Mouse (Mus musculus) left cerebral cortex, adult 2 months (tissue): Measurements from ENCODE around the gene Sars2. TPM values are rescaled to one million over a fixed set of nuclear protein-coding genes. Genes with fewer than 3 reads are reported as not detected.
"Not testable (repeated sequence)": the region's sequence is repeated elsewhere in the genome, so short reads cannot be mapped to it uniquely, and the experiment has no call there.

Experiments
- DNase-seq, 2 experiments: peaks; one replicate each; pipeline ENCODE4 v3.0.0; 2021 to 2022; ENCODE audit warnings: low spot score in 2 of 2, mixed read lengths in 1 of 2; ENCODE audit errors: extremely low spot score in 1 of 2
- H3K27ac ChIP-seq: fragments of 200-600 bp; 2 replicates; pipeline ENCODE4 v1.8.1; 2022
- H3K4me3 ChIP-seq: fragments of 200-600 bp; 2 replicates; pipeline ENCODE4 v1.8.1; 2022
- CTCF ChIP-seq: fragments of 200-600 bp; IDR thresholded peaks from 2 replicates; pipeline ENCODE4 v1.8.1; 2022; ENCODE audit warnings: antibody characterized with exemption, mild to moderate bottlenecking, moderate library complexity
- intact Hi-C: fragments of 180-260 bp; cut with DNase I; formaldehyde crosslinking; loops from one replicate; pipeline ENCODE4 v1.15.1; 2025
- long read RNA-seq, 2 experiments: library from polyadenylated mRNA; stranded (forward); transcript quantifications; one replicate each; pipeline ENCODE4 v2.0.0; 2021; ENCODE audit warnings: borderline mapping rate in 2 of 2
- total RNA-seq, 2 experiments: library from RNA; stranded (reverse); gene quantifications; 2 replicates each; pipeline ENCODE4 v1.2.3; 2021

The Sars2 gene
- 10 to 100 TPM; 13.0 to 13.9 TPM for total RNA-seq
- long read RNA-seq, experiment 1, transcript Sars2-201 (16 exons, 1,868 nt): major isoform, 10 of 14 reads
- long read RNA-seq, experiment 1, partial matches to known transcripts: 1 of 14 reads
- long read RNA-seq, experiment 1, other reads (novel, unspliced or antisense): 3 of 14 reads
- long read RNA-seq, experiment 2, transcript Sars2-201 (16 exons, 1,868 nt): major isoform, 7 of 13 reads
- long read RNA-seq, experiment 2, partial matches to known transcripts: 1 of 13 reads
- long read RNA-seq, experiment 2, other reads (novel, unspliced or antisense): 5 of 13 reads

- DNase-seq: peak; percentile 93 to 95
- peak within 1 kb of the TSS; percentile 94 for H3K27ac ChIP-seq
- peak within 1 kb of the TSS; percentile 64 for H3K4me3 ChIP-seq
- peak; percentile 95 for TF ChIP-seq CTCF
- intact Hi-C loops: no loop called here
Measured at GRCm38 (mm10) chr7:28741709-28742438, at the start of gene Sars2, which contains the start of gene Mrps12. Sars2 (plus strand) TSS chr7:28741992. Mrps12 (minus strand) TSS chr7:28741820.

- Histone ChIP-seq H3K27ac (peak within 1 kb of the TSS; percentile 93), H3K4me3 (peak within 1 kb of the TSS; percentile 78)
- peak; percentile 33 to 71 for DNase-seq
- intact Hi-C loops: no loop called here
- no peak for TF ChIP-seq CTCF
Measured at GRCm38 (mm10) chr7:28692545-28693320, 49.1 kb upstream of the Sars2 start, which contains the start of gene Fbxo27. Fbxo27 (plus strand) TSS chr7:28692849.

- H3K4me3 ChIP-seq: peak overlapping the region; percentile 78
- TF ChIP-seq CTCF: no peak; the same call in 1 of the 2 replicates
- peak; percentile 73 for DNase-seq
- H3K27ac ChIP-seq: peak overlapping the region; percentile 93
- intact Hi-C loops: no loop called here
Measured at GRCm38 (mm10) chr7:28693321-28693966, 48.3 kb upstream of the Sars2 start.

GRCm38 (mm10) chr7:28694423-28694822, 47.4 kb upstream of the Sars2 start:
- H3K27ac ChIP-seq: no peak overlapping the region; the same call in 1 of the 2 replicates
- intact Hi-C loops: no loop called here
- TF ChIP-seq CTCF: no peak
- no peak for DNase-seq
- peak overlapping the region; percentile 78; the same call in 1 of the 2 replicates for H3K4me3 ChIP-seq

- Histone ChIP-seq H3K27ac (no peak overlapping the region), H3K4me3 (no peak overlapping the region)
- TF ChIP-seq CTCF: no peak
- intact Hi-C loops: no loop called here
- no peak for DNase-seq
Measured at GRCm38 (mm10) chr7:28694966-28695511, 46.8 kb upstream of the Sars2 start.

GRCm38 (mm10) chr7:28697277-28697676, 44.5 kb upstream of the Sars2 start:
- H3K4me3 ChIP-seq: no peak overlapping the region
- intact Hi-C loops: no loop called here
- TF ChIP-seq CTCF: no peak
- no peak overlapping the region for H3K27ac ChIP-seq
- no peak for DNase-seq

GRCm38 (mm10) chr7:28700269-28700668, 41.5 kb upstream of the Sars2 start:
- no peak for DNase-seq
- H3K27ac ChIP-seq: no peak overlapping the region
- intact Hi-C loops: no loop called here
- TF ChIP-seq CTCF: no peak; the same call in 1 of the 2 replicates
- no peak overlapping the region for H3K4me3 ChIP-seq

- DNase-seq, intact Hi-C loops, H3K27ac ChIP-seq, H3K4me3 ChIP-seq: not testable (repeated sequence)
Measured at GRCm38 (mm10) chr7:28701306-28701705, 40.5 kb upstream of the Sars2 start.

GRCm38 (mm10) chr7:28702601-28703143, 39.1 kb upstream of the Sars2 start:
- TF ChIP-seq CTCF: no peak
- DNase-seq: no peak

GRCm38 (mm10) chr7:28709454-28709853, 32.3 kb upstream of the Sars2 start:
- no peak overlapping the region for H3K4me3 ChIP-seq
- intact Hi-C loops: no loop called here

More at GRCm38 (mm10) chr7:28702601-28703143, 39.1 kb upstream of the Sars2 start:
- intact Hi-C loops: no loop called here
- Histone ChIP-seq H3K27ac (no peak overlapping the region), H3K4me3 (no peak overlapping the region)

GRCm38 (mm10) chr7:28710962-28711361, 30.8 kb upstream of the Sars2 start:
- Histone ChIP-seq H3K27ac (no peak overlapping the region), H3K4me3 (no peak overlapping the region)
- peak; percentile 17 for TF ChIP-seq CTCF
- no peak for DNase-seq
- intact Hi-C loops: no loop called here

More at GRCm38 (mm10) chr7:28709454-28709853, 32.3 kb upstream of the Sars2 start:
- no peak overlapping the region for H3K27ac ChIP-seq
- no peak for TF ChIP-seq CTCF
- DNase-seq: no peak
